Mouse (Mus musculus) intestine, postnatal 0 days (tissue): ENCODE results near the gene Dock1. TPM values are rescaled to one million over a fixed set of nuclear protein-coding genes. Genes with fewer than 3 reads are reported as not detected.

Experiments used
- ATAC-seq: fragments of 200-750 bp; cut with Nextera tagmentation; 2 replicates; pipeline ENCODE4 v1.8.0; 2017; ENCODE audit warnings: mild to moderate bottlenecking, moderate TSS enrichment, moderate library complexity
- H3K27ac ChIP-seq: fragments of 300-500 bp; sonication (generic); 2 replicates; pipeline ENCODE4 v1.5.1; 2014; ENCODE audit warnings: mild to moderate bottlenecking, low read depth, low read length, moderate library complexity
- H3K27me3 ChIP-seq: fragments of 300-500 bp; sonication (generic); replicated peaks from 2 replicates; pipeline ENCODE4 v1.6.1; 2014; ENCODE audit warnings: low read length, mixed read lengths; ENCODE audit not compliant: control insufficient read depth, insufficient read depth
- H3K36me3 ChIP-seq: fragments of 300-500 bp; sonication (generic); 2 replicates; pipeline ENCODE4 v1.6.1; 2014; ENCODE audit warnings: mild to moderate bottlenecking, moderate library complexity; ENCODE audit not compliant: control insufficient read depth, insufficient read depth
- H3K4me1 ChIP-seq: fragments of 300-500 bp; sonication (generic); replicated peaks from 2 replicates; pipeline ENCODE4 v1.6.1; 2014; ENCODE audit warnings: antibody characterized with exemption, low read length, mixed read lengths; ENCODE audit not compliant: control insufficient read depth, insufficient read depth
- H3K4me2 ChIP-seq: fragments of 300-500 bp; sonication (generic); replicated peaks from 2 replicates; pipeline ENCODE4 v1.6.1; 2014; ENCODE audit warnings: low read depth, mild to moderate bottlenecking, moderate library complexity
- H3K4me3 ChIP-seq: fragments of 300-500 bp; sonication (generic); 2 replicates; pipeline ENCODE4 v1.5.1; 2014; ENCODE audit warnings: low read depth, low read length
- H3K9ac ChIP-seq: fragments of 300-500 bp; sonication (generic); 2 replicates; pipeline ENCODE4 v1.6.1; 2014; ENCODE audit warnings: mild to moderate bottlenecking, low read depth, low read length
- H3K9me3 ChIP-seq: fragments of 300-500 bp; sonication (generic); 2 replicates; pipeline ENCODE4 v1.6.1; 2016; ENCODE audit warnings: mixed run types; ENCODE audit not compliant: control insufficient read depth
- CTCF ChIP-seq: sonication (generic); IDR thresholded peaks from 2 replicates; pipeline ENCODE4 v1.5.1; 2016; ENCODE audit warnings: low read depth, mild to moderate bottlenecking, control low read depth, antibody characterized with exemption, moderate library complexity
- WGBS: fragments of 180-500 bp; shearing (Covaris S2); extraction: QIAGEN DNeasy Blood & Tissue Kit; methylation state at CpG from one replicate; pipeline ENCODE4 v1.1.7; 2014; 5-methylcytosine and 5-hydroxymethylcytosine counted together
- polyA plus RNA-seq: library from polyadenylated mRNA; unstranded; fragments of >200 nt; fragmentation: Nextera tagmentation; extraction: Ambion mirVana; gene quantifications from 2 replicates; pipeline ENCODE4 v1.2.1, GENCODE M21; 2015

Dock1 gene
- polyA plus RNA-seq, 1 experiment from 2014 or later, result 8.7 TPM

DNA sequence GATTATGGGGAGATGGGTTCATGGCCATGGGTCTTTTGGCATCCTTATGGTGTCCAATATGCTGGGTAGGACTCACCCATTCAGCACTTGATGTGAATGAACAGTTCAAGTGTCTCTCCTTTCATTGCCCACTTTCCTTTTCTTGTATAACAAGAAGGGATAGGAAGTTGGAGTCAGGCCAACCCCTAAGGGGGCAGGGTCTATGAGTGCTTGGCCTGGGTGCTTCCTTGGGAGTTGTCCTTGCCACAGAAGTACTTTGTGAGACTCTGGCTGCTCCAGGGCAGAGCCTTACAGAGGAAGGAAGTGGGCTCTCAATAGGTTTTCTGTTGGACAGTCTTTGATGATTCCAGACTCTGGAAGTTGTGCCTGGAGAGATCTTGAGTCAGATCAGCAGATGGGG, 58.9 kb downstream of the Dock1 start:
- H3K4me1 ChIP-seq, result no peaks in the 10 kb centered on the region
- TF ChIP-seq CTCF, result no peak
- no peak overlapping the region for H3K9ac ChIP-seq
- H3K27me3 ChIP-seq, result no peaks in the 10 kb centered on the region
- peaks cover 12% of the 10 kb centered on the region for H3K36me3 ChIP-seq
- H3K9me3 ChIP-seq, result no peaks in the 10 kb centered on the region
- H3K4me2 ChIP-seq, result no peak overlapping the region
- no peak for ATAC-seq
- H3K4me3 ChIP-seq, result no peak overlapping the region
- no peak overlapping the region for H3K27ac ChIP-seq

DNA sequence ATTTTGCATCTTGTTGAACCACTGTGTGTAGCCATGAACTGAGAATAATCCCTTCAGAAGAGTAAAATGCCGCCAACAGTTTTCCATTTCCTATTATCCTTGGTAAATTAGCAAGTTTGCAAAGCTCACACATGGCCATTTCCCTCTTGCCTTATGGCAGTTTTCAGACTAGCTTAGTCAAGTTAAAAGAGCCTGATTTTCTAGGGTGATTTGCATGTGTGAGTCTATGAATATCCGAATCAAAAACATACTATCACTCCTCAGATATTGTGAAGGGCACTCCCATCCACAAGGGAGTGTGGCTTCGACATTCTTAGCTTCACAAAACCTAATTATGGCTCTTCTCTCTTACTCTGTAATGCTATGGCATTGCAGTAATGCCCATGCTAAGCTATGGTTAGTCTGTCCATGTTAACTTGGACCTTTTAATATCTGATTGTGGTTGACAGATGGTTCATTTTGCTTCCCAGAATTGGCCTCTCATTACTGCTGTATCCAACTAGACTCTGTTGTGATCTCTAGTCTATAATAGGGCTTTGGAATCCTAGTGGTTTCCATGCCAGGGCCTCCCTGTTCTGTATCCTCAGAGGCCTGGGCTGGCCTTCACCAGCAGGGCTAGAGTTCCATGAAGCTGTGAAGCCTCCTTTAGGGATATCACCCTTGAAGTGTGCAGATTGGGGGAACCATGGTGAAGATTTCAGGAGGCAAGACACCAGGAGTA, 60.1 kb downstream of the Dock1 start:
- Histone ChIP-seq H3K27ac (no peak overlapping the region), H3K4me1 (no peaks in the 10 kb centered on the region), H3K36me3 (peaks cover 12% of the 10 kb centered on the region), H3K9me3 (no peaks in the 10 kb centered on the region), H3K27me3 (no peaks in the 10 kb centered on the region), H3K4me2 (no peak overlapping the region), H3K4me3 (no peak overlapping the region), H3K9ac (no peak overlapping the region)
- no peak for ATAC-seq
- no peak for TF ChIP-seq CTCF
- 91% methylated on average over 3 of the region's 3 CpGs for WGBS

DNA sequence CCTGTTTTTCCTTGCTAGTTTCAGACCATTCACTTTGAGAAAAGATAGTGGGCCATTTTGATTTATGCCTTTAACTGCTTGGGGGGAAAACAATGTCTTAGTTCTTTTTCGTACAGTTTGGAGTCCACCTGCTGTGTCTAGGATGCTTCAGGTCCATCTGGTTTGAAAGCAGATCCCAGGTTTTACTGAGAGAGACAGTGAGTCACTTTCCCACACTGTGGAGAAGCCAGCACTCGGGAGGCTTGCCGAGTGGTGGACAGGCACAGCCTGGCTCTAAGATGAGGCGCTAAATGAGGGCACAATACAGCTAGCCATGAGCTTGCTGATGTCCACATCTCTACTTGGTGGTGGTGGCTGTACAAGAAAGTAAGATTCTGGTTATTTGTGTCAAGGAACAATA, 76.6 kb downstream of the Dock1 start:
- no peak for ATAC-seq
- H3K4me2 ChIP-seq, result no peak overlapping the region
- peaks cover 72% of the 10 kb centered on the region for H3K36me3 ChIP-seq
- no peak overlapping the region for H3K27ac ChIP-seq
- no peak for TF ChIP-seq CTCF
- H3K4me3 ChIP-seq, result no peak overlapping the region
- no peak overlapping the region for H3K9ac ChIP-seq
- H3K4me1 ChIP-seq, result no peaks in the 10 kb centered on the region
- H3K27me3 ChIP-seq, result no peaks in the 10 kb centered on the region
- H3K9me3 ChIP-seq, result no peaks in the 10 kb centered on the region
- 90% methylated on average over 4 of the region's 4 CpGs for WGBS

DNA sequence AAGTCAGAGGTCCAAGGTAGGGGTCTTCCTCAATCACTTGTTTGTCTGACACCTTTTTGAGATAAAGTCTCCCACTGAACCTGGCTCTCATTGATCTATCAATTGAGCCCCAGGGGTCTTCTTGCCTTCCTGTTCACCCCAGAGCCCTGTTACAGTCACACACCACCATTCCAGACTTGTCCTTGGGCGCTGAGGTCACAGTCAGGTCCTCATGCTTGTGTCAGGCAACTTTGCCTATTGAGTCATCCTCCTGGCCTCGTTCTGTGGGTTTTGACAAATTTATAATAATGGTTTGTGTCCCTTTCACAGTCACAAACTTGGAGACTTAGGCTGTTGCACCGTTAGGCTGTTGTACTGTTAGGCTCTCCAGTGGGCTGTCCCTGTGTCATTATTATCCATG, 77.9 kb downstream of the Dock1 start:
- no peak overlapping the region for H3K4me2 ChIP-seq
- H3K4me3 ChIP-seq, result no peak overlapping the region
- no peaks in the 10 kb centered on the region for H3K9me3 ChIP-seq
- H3K27me3 ChIP-seq, result no peaks in the 10 kb centered on the region
- 96% methylated on average over 3 of the region's 3 CpGs for WGBS
- no peak overlapping the region for H3K9ac ChIP-seq
- H3K36me3 ChIP-seq, result peaks cover 64% of the 10 kb centered on the region
- TF ChIP-seq CTCF, result no peak
- H3K4me1 ChIP-seq, result no peaks in the 10 kb centered on the region
- no peak overlapping the region for H3K27ac ChIP-seq
- no peak for ATAC-seq

DNA sequence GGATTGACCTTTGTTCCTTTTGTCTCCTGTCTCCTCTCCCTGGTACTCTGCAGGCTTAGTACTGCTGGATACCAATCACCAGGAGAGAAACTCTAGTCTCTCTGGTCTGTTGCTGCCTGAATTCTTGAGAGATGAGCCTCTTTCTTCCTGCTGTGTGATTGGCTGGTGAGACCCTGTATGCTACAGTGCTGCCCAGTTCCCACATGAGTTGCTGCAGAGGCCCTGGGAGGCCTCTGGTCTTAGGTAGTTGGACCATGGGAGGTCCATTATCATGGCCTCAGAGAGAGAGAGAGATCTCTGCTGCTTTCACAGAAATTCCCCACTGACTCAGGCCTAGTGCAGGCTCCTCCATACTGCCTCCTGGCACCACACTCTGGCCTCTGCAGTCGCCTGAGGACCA, 79.2 kb downstream of the Dock1 start:
- WGBS, result 85% methylated on average over 1 of the region's 1 CpGs

DNA sequence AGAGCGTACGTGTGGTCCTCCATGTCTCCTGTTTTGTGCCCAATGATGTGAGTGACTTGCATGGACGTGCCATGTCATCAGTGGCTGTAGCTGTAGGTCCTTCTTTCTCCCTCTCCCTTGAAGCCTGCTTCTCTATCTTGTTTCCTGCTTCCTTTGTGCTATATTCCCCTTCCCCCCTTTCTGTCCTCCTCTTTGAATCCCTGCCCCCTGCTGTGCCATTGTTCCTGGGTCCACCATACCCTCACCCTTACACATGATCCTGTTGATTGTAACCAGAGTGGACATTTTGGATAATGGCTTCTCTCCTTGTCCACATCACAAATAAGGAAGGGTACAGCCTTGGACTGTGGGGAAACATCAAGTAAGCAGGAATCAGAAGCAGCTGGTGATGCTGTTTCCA, 81.0 kb downstream of the Dock1 start:
- no peaks in the 10 kb centered on the region for H3K27me3 ChIP-seq
- no peak for TF ChIP-seq CTCF
- H3K36me3 ChIP-seq, result peaks cover 53% of the 10 kb centered on the region
- H3K9me3 ChIP-seq, result no peaks in the 10 kb centered on the region
- H3K4me1 ChIP-seq, result no peaks in the 10 kb centered on the region
- H3K4me3 ChIP-seq, result no peak overlapping the region
- no peak overlapping the region for H3K9ac ChIP-seq
- 100% methylated on average over 3 of the region's 3 CpGs for WGBS
- H3K27ac ChIP-seq, result no peak overlapping the region
- H3K4me2 ChIP-seq, result no peak overlapping the region
- ATAC-seq, result no peak

More for the DNA sequence above, 79.2 kb downstream of the Dock1 start:
- H3K27me3 ChIP-seq, result no peaks in the 10 kb centered on the region
- no peak overlapping the region for H3K4me3 ChIP-seq
- H3K27ac ChIP-seq, result no peak overlapping the region
- no peak for TF ChIP-seq CTCF
- no peak overlapping the region for H3K4me2 ChIP-seq
- H3K4me1 ChIP-seq, result no peaks in the 10 kb centered on the region
- no peak overlapping the region for H3K9ac ChIP-seq
- ATAC-seq, result no peak
- no peaks in the 10 kb centered on the region for H3K9me3 ChIP-seq
- H3K36me3 ChIP-seq, result peaks cover 55% of the 10 kb centered on the region

DNA sequence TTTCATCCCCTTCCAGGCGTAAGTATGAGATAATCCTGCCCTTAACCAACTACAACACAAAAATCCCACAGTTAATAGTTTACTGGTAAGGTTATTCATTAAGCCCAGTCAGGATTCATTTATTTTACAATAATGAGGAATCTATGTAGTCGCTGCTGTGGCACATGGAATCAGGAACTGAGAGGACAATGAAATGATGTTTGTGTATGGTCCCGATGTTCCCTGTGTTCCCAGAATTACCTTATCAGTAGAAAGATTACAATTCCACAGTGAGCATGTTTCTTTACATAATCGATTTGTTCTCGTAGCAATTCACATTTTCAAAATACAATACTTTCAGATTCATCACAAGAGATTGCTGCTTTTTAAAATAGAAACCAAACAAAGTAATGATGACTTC, 83.0 kb downstream of the Dock1 start:
- H3K9ac ChIP-seq, result no peak overlapping the region
- H3K9me3 ChIP-seq, result no peaks in the 10 kb centered on the region
- no peak overlapping the region for H3K4me2 ChIP-seq
- peaks cover 55% of the 10 kb centered on the region for H3K36me3 ChIP-seq
- TF ChIP-seq CTCF, result no peak
- 24% methylated on average over 5 of the region's 5 CpGs for WGBS
- H3K27ac ChIP-seq, result no peak overlapping the region
- peak; percentile 36; the same call in 1 of the 2 replicates for ATAC-seq
- no peak overlapping the region for H3K4me3 ChIP-seq
- H3K4me1 ChIP-seq, result no peaks in the 10 kb centered on the region
- no peaks in the 10 kb centered on the region for H3K27me3 ChIP-seq
